Mouse (Mus musculus) kidney, adult 8-10 months (tissue): ENCODE measurements around the gene Runx2.
A peak's percentile ranks its signal among the peaks of the same experiment; 100 is the strongest.

Source experiments
- DNase-seq, 2 experiments: peaks; one replicate each; pipeline ENCODE4 v3.0.0; 2022

Gene Runx2

GRCm38 (mm10) chr17:44814508-44815175, at the start of gene Runx2:
Gene Runx2, minus strand, starts transcription at chr17:44814797.
- no peak for DNase-seq

- DNase-seq, result no peak
These were observed 48.6 kb upstream of the Runx2 start for GRCm38 (mm10) chr17:44863165-44863564.

DNA sequence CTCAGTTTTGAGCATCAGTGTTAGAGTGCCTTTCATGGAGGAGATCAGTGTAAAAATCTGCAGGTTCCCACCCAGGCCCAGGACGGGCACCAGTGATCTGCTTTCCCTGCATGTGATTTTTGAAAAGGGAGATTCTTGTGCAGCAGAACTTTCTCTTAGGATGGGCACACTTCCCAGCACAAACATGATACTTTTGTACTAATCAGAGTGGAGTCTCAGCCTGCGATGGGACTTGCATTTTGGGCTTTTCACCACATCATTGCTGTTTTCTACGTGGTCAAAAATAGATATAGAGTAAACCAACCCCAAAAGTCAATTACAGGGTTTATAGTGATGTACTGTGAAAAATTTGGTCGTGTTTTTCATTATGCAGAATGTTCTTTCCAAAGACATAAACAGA, 27.6 kb upstream of the Runx2 start:
- no peak for DNase-seq

DNA sequence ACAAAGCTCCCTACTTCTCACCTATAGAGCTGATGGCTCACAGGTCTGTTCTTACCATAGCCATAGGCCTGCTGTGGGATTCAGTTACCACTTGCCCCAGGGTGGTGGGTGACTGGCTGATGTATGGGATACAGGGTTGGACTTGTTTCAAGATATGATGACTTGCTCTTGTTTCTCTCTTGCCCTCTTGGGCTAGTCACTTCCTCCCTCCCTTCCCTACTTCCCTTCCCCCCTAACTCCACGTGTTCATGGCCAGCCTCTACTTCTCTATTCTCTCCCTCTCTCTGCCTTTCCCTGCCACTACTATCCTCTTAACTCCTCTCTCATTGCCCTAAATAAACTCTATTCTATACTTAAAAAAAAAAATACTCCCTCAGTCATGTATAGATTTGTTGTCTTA, 16.6 kb upstream of the Runx2 start:
- DNase-seq, result no peak

DNA sequence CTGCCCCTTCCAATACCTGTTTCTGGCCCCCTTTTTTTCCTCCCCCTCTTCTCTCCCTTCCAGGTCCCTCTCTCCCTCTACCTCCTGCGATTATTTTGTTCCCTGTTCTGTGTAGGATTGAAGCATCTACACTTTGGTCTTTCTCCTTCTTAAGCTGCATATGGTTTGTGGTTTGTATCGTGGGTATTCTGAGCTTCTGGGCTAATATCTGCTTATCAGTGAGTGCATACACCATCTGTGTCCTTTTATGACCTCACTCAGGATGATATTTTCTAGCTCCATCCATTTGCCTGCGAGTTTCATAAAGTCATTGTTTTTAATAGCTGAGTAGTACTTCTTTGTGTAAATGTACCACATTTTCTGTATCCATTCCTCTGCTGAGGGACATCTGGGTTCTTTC, 15.0 kb upstream of the Runx2 start:
- DNase-seq, result no peak

DNA sequence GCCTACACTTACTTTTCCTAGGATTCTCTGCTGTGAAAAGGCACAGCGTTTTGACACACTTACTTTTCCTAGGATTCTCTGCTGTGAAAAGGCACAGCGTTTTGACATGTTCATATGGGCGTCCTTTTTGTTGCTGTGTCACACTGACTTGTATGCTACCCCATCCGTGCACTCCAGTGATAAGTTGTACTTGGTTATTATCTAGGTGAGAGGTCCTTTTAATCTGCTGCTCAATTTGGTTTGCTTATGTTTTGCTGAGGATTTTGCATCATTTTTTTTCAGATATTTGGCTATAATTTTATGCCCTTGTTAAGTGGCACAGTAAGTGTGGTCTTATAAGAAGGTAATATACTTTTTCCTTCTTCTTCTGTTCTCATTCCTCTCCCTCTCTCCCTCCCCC, 13.4 kb upstream of the Runx2 start:
- no peak for DNase-seq

GRCm38 (mm10) chr17:44827124-44827523, 12.5 kb upstream of the Runx2 start:
- DNase-seq, result no peak

GRCm38 (mm10) chr17:44821940-44822339, 7.3 kb upstream of the Runx2 start:
- DNase-seq, result no peak

GRCm38 (mm10) chr17:44819816-44820215, 5.2 kb upstream of the Runx2 start:
- no peak for DNase-seq

GRCm38 (mm10) chr17:44818825-44819224, 4.2 kb upstream of the Runx2 start:
- no peak for DNase-seq

GRCm38 (mm10) chr17:44807031-44807430, 7.6 kb downstream of the Runx2 start:
- no peak for DNase-seq

DNA sequence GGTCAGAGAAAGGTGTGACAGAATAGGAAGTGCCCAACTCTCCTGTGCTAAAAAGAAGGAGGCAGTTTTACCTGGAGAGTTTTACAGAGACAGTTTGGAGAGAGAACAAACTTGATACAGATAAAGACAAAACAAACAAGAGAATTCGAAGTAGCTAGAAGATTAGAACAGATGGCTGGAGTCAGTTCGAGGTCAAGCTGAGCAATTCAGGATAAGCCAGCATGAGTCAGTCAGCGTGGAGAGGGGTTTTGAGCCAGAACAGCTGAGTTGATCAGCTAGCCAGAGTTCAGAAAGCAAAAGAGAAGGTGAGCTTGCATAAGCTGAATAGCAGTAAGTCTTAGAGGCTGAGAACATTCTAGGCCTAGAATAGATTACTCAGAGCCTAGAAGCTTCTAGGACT, 17.3 kb downstream of the Runx2 start:
- no peak for DNase-seq

DNA sequence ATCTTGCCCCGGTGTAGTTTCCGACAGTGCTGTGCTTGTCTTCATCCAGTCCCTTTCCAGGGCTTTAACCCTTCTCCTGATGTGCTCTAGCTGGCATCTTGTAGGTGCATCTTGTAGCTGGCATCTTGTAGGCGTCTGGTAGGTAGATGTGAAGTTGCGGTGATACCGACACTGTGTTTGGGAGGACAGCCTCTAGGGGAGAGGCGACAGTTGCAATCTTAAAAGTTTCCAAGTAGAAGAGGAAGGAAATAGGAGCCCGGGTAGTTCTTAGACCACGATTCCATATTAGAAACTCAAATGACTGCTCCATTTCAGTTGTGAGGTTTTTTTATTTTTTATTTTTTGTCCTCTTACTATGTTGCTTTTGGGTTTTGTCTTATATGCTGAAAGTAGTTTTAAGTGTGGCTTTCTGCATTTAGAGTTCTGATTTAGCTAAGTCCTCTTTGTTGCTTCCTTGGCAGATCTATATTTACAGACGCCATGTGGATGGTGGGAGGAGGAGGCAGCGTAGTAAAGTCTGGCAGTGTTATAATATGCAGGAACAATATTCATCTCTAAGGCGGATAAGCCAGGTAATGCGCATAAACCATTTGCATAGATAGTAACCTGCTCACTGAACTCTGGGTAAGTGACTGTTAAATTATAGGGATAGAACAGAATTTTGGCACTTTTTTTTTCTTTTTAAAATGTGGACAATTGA, 22.2 kb downstream of the Runx2 start:
- DNase-seq, result no peak

DNA sequence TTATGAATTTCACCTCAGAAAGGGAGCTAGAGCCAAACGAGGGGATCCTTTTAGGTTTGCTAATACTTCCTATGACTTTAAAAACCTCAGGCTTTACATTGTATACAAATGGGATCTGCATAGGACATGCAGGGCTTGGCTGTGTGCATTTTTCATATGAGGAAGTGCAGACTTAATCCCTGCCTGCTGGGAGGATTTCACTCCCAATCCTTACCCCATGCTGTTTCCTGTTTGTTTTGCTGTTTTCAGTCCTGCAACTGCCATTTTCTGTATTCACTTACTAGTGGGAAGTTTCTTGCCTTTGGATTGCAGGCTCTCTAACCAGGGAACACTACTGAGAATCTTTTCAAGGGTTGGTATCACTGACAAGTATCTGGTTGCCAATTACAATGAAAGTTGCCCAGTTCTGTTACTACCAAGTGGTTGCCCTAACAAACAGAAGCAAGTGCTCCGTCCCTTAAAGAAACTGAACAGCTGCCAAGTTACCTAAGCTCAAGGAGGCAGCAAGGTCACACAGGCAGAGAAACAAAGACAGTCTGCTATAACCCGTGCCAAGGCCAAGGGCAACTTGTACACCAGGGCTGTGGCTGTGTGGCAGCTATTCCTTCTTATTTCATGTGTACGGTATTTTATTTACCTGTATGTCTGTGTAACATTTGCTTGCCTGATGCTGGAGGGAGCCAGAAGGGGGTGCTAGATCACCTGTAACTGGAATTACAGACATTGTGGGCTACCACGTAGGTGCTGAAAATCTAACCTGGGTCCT, 25.4 kb downstream of the Runx2 start:
- peak; percentile 33 to 47 for DNase-seq

DNA sequence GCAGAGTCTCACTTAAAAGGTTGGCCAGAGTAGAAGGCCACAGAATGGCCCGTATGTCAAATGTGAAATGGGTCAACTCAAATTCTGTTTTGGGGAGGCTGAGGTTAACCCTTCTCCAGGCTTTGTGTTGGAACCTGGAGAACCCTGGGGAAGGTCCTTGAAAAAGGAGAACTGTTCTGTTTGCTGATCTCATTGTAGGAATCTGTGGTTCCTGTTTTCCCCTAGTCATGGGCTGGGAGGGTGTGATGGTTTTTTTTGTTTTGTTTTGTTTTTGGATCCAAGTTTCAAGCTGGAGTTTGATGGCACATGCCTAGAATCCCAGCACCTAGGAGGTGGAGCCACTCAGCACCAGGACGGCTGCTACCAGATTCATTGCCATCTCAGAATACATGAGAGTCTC, 31.5 kb downstream of the Runx2 start:
- no peak for DNase-seq

GRCm38 (mm10) chr17:44782366-44782765, 32.2 kb downstream of the Runx2 start:
- DNase-seq, result no peak

GRCm38 (mm10) chr17:44780353-44780752, 34.2 kb downstream of the Runx2 start:
- DNase-seq, result no peak

DNA sequence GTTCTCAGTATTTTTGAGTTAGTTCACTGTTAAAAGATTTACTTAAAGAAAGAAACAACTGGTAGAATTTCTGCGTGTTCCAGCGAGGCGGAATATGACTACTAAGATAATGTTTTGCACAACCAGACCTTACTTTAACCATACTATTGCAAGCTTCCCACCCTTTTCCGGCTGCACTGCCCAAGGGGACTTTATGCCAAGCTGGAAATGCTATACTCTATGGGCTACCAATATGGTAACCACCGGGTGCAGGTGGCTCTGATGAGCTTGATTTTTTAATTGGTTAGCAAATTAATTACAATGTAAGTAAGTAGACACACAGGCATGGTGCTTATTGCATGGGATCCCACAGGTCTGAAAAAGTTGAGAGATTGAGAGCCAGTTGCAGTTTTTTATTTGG, 36.5 kb downstream of the Runx2 start:
- no peak for DNase-seq

- DNase-seq, result peak; percentile 52 to 59
These were observed 37.2 kb downstream of the Runx2 start for GRCm38 (mm10) chr17:44777337-44777804.

DNA sequence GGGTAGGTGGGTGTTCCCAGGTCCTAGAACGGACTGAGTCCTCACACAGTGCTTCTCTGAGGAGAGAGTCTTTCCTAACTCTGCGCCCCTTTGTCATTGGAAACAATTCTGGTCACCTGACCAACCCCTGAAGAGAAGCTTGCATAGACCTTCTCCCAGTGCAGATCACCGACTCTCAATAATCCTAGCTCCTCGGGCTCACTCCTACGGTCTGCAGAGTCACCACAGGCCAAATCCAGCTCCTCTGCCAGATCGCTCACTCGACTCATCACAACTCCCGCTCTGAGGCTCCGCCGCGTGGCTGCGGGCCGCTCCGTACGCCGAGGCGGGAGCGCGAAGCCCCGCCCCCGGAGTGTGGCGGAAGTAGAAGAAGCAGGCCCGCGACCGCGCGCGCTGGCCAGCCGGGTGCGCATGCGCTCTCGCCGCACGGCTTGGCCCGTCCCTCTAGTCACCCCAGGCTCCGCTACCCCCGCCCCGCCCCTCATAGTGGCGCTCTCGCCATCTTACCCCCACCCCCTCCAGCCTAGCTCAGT, 37.8 kb downstream of the Runx2 start, which contains the start of gene Supt3:
Supt3 (plus strand) TSS at position 415 of the 533 bp plus-strand sequence.
- peak; percentile 94 for DNase-seq

DNA sequence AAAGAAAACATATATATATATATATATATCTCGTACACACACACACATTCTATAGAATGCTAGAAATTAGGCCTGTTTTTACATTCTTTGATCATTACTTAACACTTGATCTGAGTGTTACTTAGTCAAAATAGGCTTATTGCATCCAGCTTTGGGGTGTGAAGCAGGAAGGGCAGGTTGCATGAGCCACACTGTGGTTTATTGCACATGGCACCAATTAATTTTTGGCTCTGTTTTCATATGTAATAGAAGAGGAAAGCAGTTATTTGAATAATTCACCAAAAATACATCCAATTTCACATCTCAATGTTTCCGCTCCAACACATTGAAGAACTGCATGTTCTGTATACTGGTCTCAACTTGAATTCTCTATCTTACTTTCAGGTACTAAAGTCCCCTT, 42.0 kb downstream of the Runx2 start:
- no peak for DNase-seq

- no peak for DNase-seq
These were observed 43.7 kb downstream of the Runx2 start for GRCm38 (mm10) chr17:44770871-44771270.

GRCm38 (mm10) chr17:44768522-44768921, 46.1 kb downstream of the Runx2 start:
- DNase-seq, result no peak
